25 mouse cellular contexts compared by ENCODE assay signal in the genomic region with DNA sequence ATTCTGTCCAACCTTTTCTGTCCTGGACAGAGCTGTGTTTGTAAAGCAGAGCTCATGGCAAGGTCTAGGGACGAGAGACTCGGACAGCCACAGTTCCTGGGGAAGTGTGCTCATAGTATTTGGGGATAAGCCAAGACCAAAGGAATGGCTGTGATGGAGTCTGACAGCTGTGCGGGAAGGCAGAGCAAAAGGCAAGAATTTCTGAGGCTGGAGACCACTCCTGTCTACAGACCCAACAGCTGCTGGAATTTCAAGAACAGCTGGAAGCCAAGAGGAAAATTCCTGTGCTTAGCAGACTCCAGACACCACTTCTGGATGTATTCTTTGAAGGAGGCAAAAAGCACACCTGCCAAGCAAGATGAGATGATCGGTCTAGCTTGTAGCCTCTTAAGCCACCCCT. TPM values are rescaled to one million over a fixed set of nuclear protein-coding genes. Genes with fewer than 3 reads are reported as not detected.
A peak's percentile ranks its signal among the peaks of the same experiment; 100 is the strongest.
DNase-seq lines count a peak whose midpoint lies in the region; ATAC-seq and TF ChIP-seq lines count a peak whose summit lies in the region.
"Had no signal": no experiment of that assay in that cellular context is flagged by ENCODE, and none has a peak within 500 bp of the region (broad histone marks: within the 10 kb centered on the region; RNA-seq: fewer than 3 reads in every experiment).

No protein-coding gene starts in this region.

- H3K9me3 ChIP-seq in kidney, postnatal 0 days (replicated peaks; ENCODE audit: low read length): no peaks in the 10 kb centered on the region
- no peaks in the 10 kb centered on the region for H3K9me3 ChIP-seq in embryonic facial prominence, embryonic 12.5 days
- H3K9me3 ChIP-seq in limb, embryonic 15.5 days: no peaks in the 10 kb centered on the region
- H3K9me3 ChIP-seq in midbrain, postnatal 0 days (ENCODE audit: low read length): no peaks in the 10 kb centered on the region
- H3K9me3 ChIP-seq: liver, embryonic 13.5 days; lung, embryonic 15.5 days; megakaryocyte, embryonic 14.5 days; midbrain, embryonic 15.5 days had no signal

- H3K79me3 ChIP-seq in C2C12 (ENCODE audit: low read depth): no peaks in the 10 kb centered on the region

- no peaks in the 10 kb centered on the region for H3K27me3 ChIP-seq in kidney, postnatal 0 days (ENCODE audit: insufficient read depth, low read length)
- no peaks in the 10 kb centered on the region for H3K27me3 ChIP-seq in C2C12 (ENCODE audit: control insufficient read depth, insufficient read depth, insufficient read length)
- no peaks in the 10 kb centered on the region for H3K27me3 ChIP-seq in embryonic facial prominence, embryonic 12.5 days
- no peaks in the 10 kb centered on the region for H3K27me3 ChIP-seq in limb, embryonic 15.5 days
- no peaks in the 10 kb centered on the region for H3K27me3 ChIP-seq in midbrain, postnatal 0 days (ENCODE audit: insufficient read depth, low read length)
- H3K27me3 ChIP-seq: liver, embryonic 13.5 days; lung, embryonic 15.5 days; megakaryocyte, embryonic 14.5 days; midbrain, embryonic 15.5 days had no signal

- no peak overlapping the region for H3K27ac ChIP-seq in kidney, postnatal 0 days
- peak overlapping the region; percentile 37; the same call in 1 of the 2 replicates for H3K27ac ChIP-seq in embryonic facial prominence, embryonic 12.5 days
- peak overlapping the region; percentile 59 for H3K27ac ChIP-seq in limb, embryonic 15.5 days
- H3K27ac ChIP-seq in midbrain, postnatal 0 days (ENCODE audit: low read depth, low read length): no peak overlapping the region
- H3K27ac ChIP-seq: heart, adult 2 months; layer of hippocampus, adult 2 months; liver, embryonic 13.5 days; lung, embryonic 15.5 days; midbrain, embryonic 15.5 days had no signal

- no peak for TF ChIP-seq CTCF in kidney, postnatal 0 days (IDR thresholded peaks at IDR 0.05; ENCODE audit: low read depth)
- no peak for TF ChIP-seq CTCF in C2C12 (IDR thresholded peaks at IDR 0.05; ENCODE audit: control insufficient read depth, insufficient read depth, insufficient read length)
- TF ChIP-seq CTCF in midbrain, postnatal 0 days (IDR thresholded peaks at IDR 0.05): no peak

- H3K4me2 ChIP-seq in kidney, postnatal 0 days (ENCODE audit: low read length): no peak overlapping the region
- no peak overlapping the region for H3K4me2 ChIP-seq in embryonic facial prominence, embryonic 12.5 days (replicated peaks)
- no peak overlapping the region for H3K4me2 ChIP-seq in limb, embryonic 15.5 days
- H3K4me2 ChIP-seq in midbrain, postnatal 0 days (ENCODE audit: low read depth, low read length, poor library complexity, severe bottlenecking): no peak overlapping the region
- H3K4me2 ChIP-seq: liver, embryonic 13.5 days; lung, embryonic 15.5 days; midbrain, embryonic 15.5 days had no signal

- no peak for ATAC-seq in kidney, postnatal 0 days (replicated peaks; ENCODE audit: low FRiP score, low read depth)
- ATAC-seq in embryonic facial prominence, embryonic 12.5 days (ENCODE audit: insufficient number of reproducible peaks, insufficient read depth, low FRiP score, low TSS enrichment): peak; percentile 41; the same call in 1 of the 2 replicates
- ATAC-seq in limb, embryonic 15.5 days (ENCODE audit: insufficient number of reproducible peaks, low FRiP score, low TSS enrichment, low read depth): peak; percentile 69; the same call in 1 of the 2 replicates
- ATAC-seq in midbrain, postnatal 0 days (ENCODE audit: low FRiP score): no peak
- ATAC-seq: forebrain, embryonic 14.5 days; hindbrain, embryonic 16.5 days; midbrain, embryonic 15.5 days had no signal

- H3K9ac ChIP-seq in kidney, postnatal 0 days (ENCODE audit: low read depth, low read length): no peak overlapping the region
- no peak overlapping the region for H3K9ac ChIP-seq in embryonic facial prominence, embryonic 12.5 days
- no peak overlapping the region for H3K9ac ChIP-seq in limb, embryonic 15.5 days
- H3K9ac ChIP-seq in midbrain, postnatal 0 days (replicated peaks; ENCODE audit: low read length, poor library complexity, severe bottlenecking): no peak overlapping the region
- H3K9ac ChIP-seq: liver, embryonic 13.5 days; lung, embryonic 15.5 days; midbrain, embryonic 15.5 days had no signal

- H3K4me1 ChIP-seq in kidney, postnatal 0 days (replicated peaks; ENCODE audit: insufficient read depth, low read length): no peaks in the 10 kb centered on the region
- no peaks in the 10 kb centered on the region for H3K4me1 ChIP-seq in embryonic facial prominence, embryonic 12.5 days
- H3K4me1 ChIP-seq in limb, embryonic 15.5 days: peaks cover 18% of the 10 kb centered on the region
- H3K4me1 ChIP-seq in midbrain, postnatal 0 days (ENCODE audit: insufficient read depth, low read length): no peaks in the 10 kb centered on the region
- H3K4me1 ChIP-seq: liver, embryonic 13.5 days; midbrain, embryonic 15.5 days had no signal

- H3K79me2 ChIP-seq in C2C12 (ENCODE audit: control insufficient read depth, insufficient read depth): no peaks in the 10 kb centered on the region

- no peak overlapping the region for H3ac ChIP-seq in C2C12 (ENCODE audit: control insufficient read depth, insufficient read length, low read depth)

- peak; percentile 59 for DNase-seq in kidney, postnatal 0 days (ENCODE audit: low spot score)
- no peak for DNase-seq in kidney, postnatal 36 days
- no peak for DNase-seq in midbrain, postnatal 0 days (ENCODE audit: low spot score)
- no peak for DNase-seq in gastrocnemius, postnatal 25 days
- DNase-seq: adrenal gland, postnatal 10 days; B cell, adult 2 months; cerebellum, adult 9-11 months; gastrocnemius, postnatal 14 days; heart, adult 2 months; heart, postnatal 36 days; kidney, adult 11 months; layer of hippocampus, postnatal 36 days; liver, embryonic 13.5 days; retina, postnatal 1 day; right cerebral cortex, postnatal 4 days; thymus, postnatal 4 days had no signal

- H3K36me3 ChIP-seq in kidney, postnatal 0 days (ENCODE audit: insufficient read depth, low read length): peaks cover 21% of the 10 kb centered on the region
- H3K36me3 ChIP-seq in C2C12 (ENCODE audit: control insufficient read depth, insufficient read depth): peaks cover 17% of the 10 kb centered on the region
- H3K36me3 ChIP-seq in embryonic facial prominence, embryonic 12.5 days: peaks cover 20% of the 10 kb centered on the region
- peaks cover 19% of the 10 kb centered on the region for H3K36me3 ChIP-seq in limb, embryonic 15.5 days
- peaks cover 14% of the 10 kb centered on the region for H3K36me3 ChIP-seq in midbrain, postnatal 0 days (ENCODE audit: insufficient read depth, low read length)

- 57% methylated on average over 4 of the region's 4 CpGs for WGBS in kidney, postnatal 0 days
- WGBS in embryonic facial prominence, embryonic 12.5 days: 74% methylated on average over 4 of the region's 4 CpGs
- 32% methylated on average over 4 of the region's 4 CpGs for WGBS in limb, embryonic 15.5 days
- 73% methylated on average over 4 of the region's 4 CpGs for WGBS in midbrain, postnatal 0 days

- no peak overlapping the region for H3K4me3 ChIP-seq in kidney, postnatal 0 days (replicated peaks; ENCODE audit: low read depth, low read length)
- no peak overlapping the region for H3K4me3 ChIP-seq in C2C12 (ENCODE audit: insufficient read depth, poor library complexity, severe bottlenecking)
- no peak overlapping the region for H3K4me3 ChIP-seq in embryonic facial prominence, embryonic 12.5 days
- H3K4me3 ChIP-seq in limb, embryonic 15.5 days: no peak overlapping the region
- no peak overlapping the region for H3K4me3 ChIP-seq in midbrain, postnatal 0 days (ENCODE audit: low read depth, low read length)
- H3K4me3 ChIP-seq: heart, adult 2 months; layer of hippocampus, adult 2 months; liver, embryonic 13.5 days; lung, embryonic 15.5 days; megakaryocyte, embryonic 14.5 days; midbrain, embryonic 15.5 days had no signal

TF ChIP-seq in C2C12, 6 proteins besides CTCF, POLR2A, EP300 and RAD21:
- TF ChIP-seq USF1 (IDR thresholded peaks at IDR 0.05; ENCODE audit: low read depth) (no peak), MYOD1 (IDR thresholded peaks at IDR 0.05; ENCODE audit: control insufficient read depth, insufficient read length, low read depth) (peak; percentile 98)

RNA-seq across cellular contexts. Expression of a gene that starts 23.6 kb away (rescaled TPM):
- 3.1 and 4.1 TPM in 2 replicates for polyA plus RNA-seq in kidney, postnatal 0 days (2015; fragmentation: Nextera tagmentation; extraction: Ambion mirVana)
- 9.6 TPM for polyA plus RNA-seq in C2C12 (2012; fragmentation: generic; extraction: Trizol)
- 14.8 and 15.8 TPM in 2 replicates for polyA plus RNA-seq in embryonic facial prominence, embryonic 12.5 days (2016; fragmentation: Nextera tagmentation; extraction: Ambion mirVana)
- polyA plus RNA-seq in limb, embryonic 15.5 days (2015; fragmentation: Nextera tagmentation; extraction: Ambion mirVana): 4.9 and 5.8 TPM in 2 replicates
- total RNA-seq in midbrain, postnatal 0 days (2014; rRNA removed): 51.2 and 58.0 TPM in 2 replicates
- polyA plus RNA-seq in midbrain, postnatal 0 days (2015; fragmentation: Nextera tagmentation; extraction: Ambion mirVana): 20.9 and 21.6 TPM in 2 replicates
- total RNA-seq in gastrocnemius, postnatal 25 days (2021): 1 to 10 TPM; 2.8 to 6.1 TPM

Comparison
In these comparisons a context has a peak if more than half of its experiments do, and no peak if none do; other contexts are left out.
1. ATAC-seq: peak in embryonic facial prominence, embryonic 12.5 days (single experiment) and limb, embryonic 15.5 days (single experiment); none in kidney, postnatal 0 days (single experiment) and midbrain, postnatal 0 days (single experiment).
2. H3K27ac ChIP-seq: peak in embryonic facial prominence, embryonic 12.5 days (single experiment) and limb, embryonic 15.5 days (single experiment); none in kidney, postnatal 0 days (single experiment) and midbrain, postnatal 0 days (single experiment).